Mouse (Mus musculus) embryonic facial prominence, embryonic 14.5 days (tissue): Measurements from ENCODE around the gene Gm20388. TPM values are rescaled to one million over a fixed set of nuclear protein-coding genes. Genes with fewer than 3 reads are reported as not detected.
A peak's percentile ranks its signal among the peaks of the same experiment; 100 is the strongest.

ENCODE experiments used
- ATAC-seq: fragments of 200-750 bp; cut with Nextera tagmentation; 2 replicates; pipeline ENCODE4 v1.8.0; 2017; ENCODE audit warnings: low read depth, moderate number of reproducible peaks, moderate TSS enrichment
- DNase-seq: peaks from one replicate; pipeline ENCODE4 v3.0.0-alpha.2; 2015; ENCODE audit warnings: low spot score
- H3K27ac ChIP-seq: fragments of 300-500 bp; sonication (generic); replicated peaks from 2 replicates; pipeline ENCODE4 v1.5.1; 2014; ENCODE audit warnings: low read depth, mild to moderate bottlenecking, low read length, moderate library complexity
- H3K27me3 ChIP-seq: fragments of 300-500 bp; sonication (generic); replicated peaks from 2 replicates; pipeline ENCODE4 v1.6.1; 2014; ENCODE audit warnings: low read length; ENCODE audit not compliant: control insufficient read depth, insufficient read depth
- H3K36me3 ChIP-seq: fragments of 300-500 bp; sonication (generic); 2 replicates; pipeline ENCODE4 v1.6.1; 2014; ENCODE audit warnings: low read length, mixed read lengths; ENCODE audit not compliant: control insufficient read depth, insufficient read depth
- H3K4me1 ChIP-seq: fragments of 300-500 bp; sonication (generic); 2 replicates; pipeline ENCODE4 v1.6.1; 2014; ENCODE audit warnings: antibody characterized with exemption, low read length; ENCODE audit not compliant: control insufficient read depth, insufficient read depth
- H3K4me2 ChIP-seq: fragments of 300-500 bp; sonication (generic); 2 replicates; pipeline ENCODE4 v1.6.1; 2014; ENCODE audit warnings: low read depth, mild to moderate bottlenecking, low read length, moderate library complexity, mixed read lengths
- H3K4me3 ChIP-seq: fragments of 300-500 bp; sonication (generic); 2 replicates; pipeline ENCODE4 v1.5.1; 2014; ENCODE audit warnings: low read depth, mild to moderate bottlenecking, low read length
- H3K9ac ChIP-seq: fragments of 300-500 bp; sonication (generic); 2 replicates; pipeline ENCODE4 v1.6.1; 2014; ENCODE audit warnings: low read depth, mild to moderate bottlenecking, low read length, moderate library complexity, mixed read lengths
- H3K9me3 ChIP-seq: fragments of 300-500 bp; sonication (generic); 2 replicates; pipeline ENCODE4 v1.6.1; 2016; ENCODE audit warnings: low read length; ENCODE audit not compliant: control insufficient read depth
- WGBS: fragments of 180-500 bp; shearing (Covaris S2); extraction: QIAGEN DNeasy Blood & Tissue Kit; methylation state at CpG from one replicate; pipeline ENCODE4 v1.1.7; 2014; 5-methylcytosine and 5-hydroxymethylcytosine counted together
- polyA plus RNA-seq: library from polyadenylated mRNA; unstranded; fragments of >200 nt; fragmentation: Nextera tagmentation; extraction: Ambion mirVana; gene quantifications from 2 replicates; pipeline ENCODE4 v1.2.1, GENCODE M21; 2014

Gm20388 gene
- polyA plus RNA-seq, 1 experiment from 2014 or later, result not detected

DNA sequence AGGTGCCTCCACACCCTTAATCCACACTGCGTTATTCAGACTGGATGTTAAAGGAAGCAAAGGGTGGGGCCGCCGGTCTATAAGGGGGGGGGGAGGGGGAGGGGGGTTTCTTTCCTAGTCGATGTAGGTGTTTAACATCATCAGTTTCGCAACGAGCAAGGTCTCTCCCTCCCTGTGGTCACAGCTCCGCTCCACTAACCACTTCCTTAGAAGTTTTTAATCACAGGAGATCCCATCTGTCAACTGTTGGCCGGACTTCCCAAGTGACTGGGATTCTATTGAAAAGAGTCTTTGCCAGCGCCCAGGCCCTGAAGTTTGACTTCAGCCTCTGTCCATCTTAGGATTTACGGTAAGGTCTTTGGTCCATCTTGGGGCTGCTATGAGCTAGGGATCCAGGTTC is 1303.0 kb downstream of the Gm20388 start:
- WGBS, result 45% methylated on average over 9 of the region's 10 CpGs
- Histone ChIP-seq H3K36me3 (no peaks in the 10 kb centered on the region), H3K9ac (no peak overlapping the region), H3K4me3 (no peak overlapping the region), H3K27ac (no peak overlapping the region), H3K4me1 (no peaks in the 10 kb centered on the region), H3K27me3 (no peaks in the 10 kb centered on the region), H3K4me2 (no peak overlapping the region), H3K9me3 (peaks cover 7% of the 10 kb centered on the region; the same call in 1 of the 2 replicates)
- ATAC-seq, result no peak
- DNase-seq, result no peak

GRCm38 (mm10) chr8:121214975-121215374 is 1304.3 kb downstream of the Gm20388 start:
- WGBS, result 74% methylated on average over 10 of the region's 10 CpGs
- Histone ChIP-seq H3K4me3 (no peak overlapping the region), H3K27ac (no peak overlapping the region), H3K4me1 (peaks cover 10% of the 10 kb centered on the region), H3K27me3 (peaks cover 6% of the 10 kb centered on the region; the same call in 1 of the 2 replicates), H3K36me3 (no peaks in the 10 kb centered on the region), H3K9ac (no peak overlapping the region), H3K9me3 (peaks cover 7% of the 10 kb centered on the region; the same call in 1 of the 2 replicates), H3K4me2 (no peak overlapping the region)
- ATAC-seq (no peak), DNase-seq (no peak)

DNA sequence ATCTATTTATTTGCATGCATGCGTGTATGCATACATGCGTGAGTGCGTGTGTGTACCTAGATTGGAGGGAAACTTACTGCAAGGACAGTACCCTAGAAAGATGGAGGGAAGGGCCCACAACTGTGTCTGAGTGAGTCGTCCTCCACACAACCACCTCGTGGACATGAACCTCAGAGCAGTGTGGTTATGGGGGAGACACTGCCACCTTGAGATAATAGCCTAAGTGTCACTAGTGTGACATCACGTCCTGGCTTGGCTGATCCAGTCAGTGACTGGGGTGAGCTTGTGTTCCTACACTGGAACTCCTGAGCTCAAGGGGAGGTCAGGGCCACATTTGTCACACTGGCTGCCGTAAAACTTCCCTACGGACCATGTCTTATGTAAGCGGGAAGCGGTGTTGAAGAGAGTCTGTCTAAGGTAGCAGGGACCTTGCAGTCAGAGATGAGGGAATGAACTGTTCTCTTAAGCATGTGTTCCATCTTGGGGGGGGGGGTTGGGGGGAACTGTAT is 1305.9 kb downstream of the Gm20388 start:
- Histone ChIP-seq H3K4me2 (no peak overlapping the region), H3K27ac (no peak overlapping the region), H3K4me1 (peaks cover 13% of the 10 kb centered on the region), H3K9ac (no peak overlapping the region), H3K27me3 (peaks cover 6% of the 10 kb centered on the region; the same call in 1 of the 2 replicates), H3K9me3 (peaks cover 7% of the 10 kb centered on the region; the same call in 1 of the 2 replicates), H3K4me3 (no peak overlapping the region), H3K36me3 (no peaks in the 10 kb centered on the region)
- ATAC-seq, result no peak
- no peak for DNase-seq
- 90% methylated on average over 10 of the region's 10 CpGs for WGBS

GRCm38 (mm10) chr8:121218486-121218885 is 1307.8 kb downstream of the Gm20388 start:
- Histone ChIP-seq H3K27me3 (peaks cover 9% of the 10 kb centered on the region; the same call in 1 of the 2 replicates), H3K27ac (no peak overlapping the region), H3K4me3 (no peak overlapping the region), H3K36me3 (no peaks in the 10 kb centered on the region), H3K4me2 (no peak overlapping the region), H3K9ac (no peak overlapping the region), H3K4me1 (peaks cover 18% of the 10 kb centered on the region), H3K9me3 (peaks cover 7% of the 10 kb centered on the region; the same call in 1 of the 2 replicates)
- ATAC-seq (no peak), DNase-seq (no peak)
- WGBS, result 87% methylated on average over 3 of the region's 3 CpGs

DNA sequence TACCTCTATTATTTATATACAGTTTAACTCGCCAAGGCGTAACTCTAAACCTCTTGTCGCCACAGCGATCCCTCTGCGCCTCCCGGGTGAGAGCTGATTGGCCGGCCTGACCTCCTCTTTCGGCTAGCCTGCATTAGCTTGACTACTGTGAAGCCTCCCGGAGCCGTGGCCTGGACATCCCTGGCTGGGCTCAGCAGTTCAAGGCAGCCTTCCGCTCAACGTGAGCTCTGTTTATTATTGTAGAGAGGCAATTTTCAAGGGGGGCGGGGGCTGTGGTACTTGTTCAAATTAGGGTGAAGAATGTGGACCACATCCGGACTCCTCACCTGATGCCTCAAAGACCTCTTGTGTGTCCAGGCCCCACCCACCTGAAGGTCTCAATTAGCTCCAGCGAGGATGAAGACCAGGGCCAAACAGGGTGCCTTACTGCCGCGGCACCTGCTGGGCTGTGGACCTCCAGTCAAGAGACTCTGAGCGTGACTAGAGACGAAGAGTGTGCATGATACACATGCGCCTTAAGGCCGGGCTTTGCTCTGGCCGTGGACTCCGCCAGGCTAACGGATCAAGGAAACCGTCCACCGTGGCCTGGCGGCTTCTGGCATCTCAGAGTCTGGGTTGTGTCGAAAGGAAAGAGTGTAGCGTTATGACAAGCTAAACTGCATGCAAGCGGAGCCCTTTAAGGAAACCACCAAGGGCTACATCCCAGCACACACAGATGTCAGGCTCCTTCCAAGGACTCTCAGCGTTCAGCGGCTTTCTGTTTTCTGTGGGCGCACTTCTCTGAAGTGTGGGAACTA is 1309.7 kb downstream of the Gm20388 start:
- peaks cover 12% of the 10 kb centered on the region; the same call in 1 of the 2 replicates for H3K27me3 ChIP-seq
- no peak overlapping the region for H3K9ac ChIP-seq
- H3K27ac ChIP-seq, result no peak overlapping the region
- H3K4me2 ChIP-seq, result peak overlapping the region; percentile 17; the same call in 1 of the 2 replicates
- ATAC-seq (peak; percentile 61), DNase-seq (peak; percentile 62)
- no peak overlapping the region for H3K4me3 ChIP-seq
- H3K4me1 ChIP-seq, result peaks cover 18% of the 10 kb centered on the region
- 18% methylated on average over 33 of the region's 33 CpGs for WGBS
- no peaks in the 10 kb centered on the region for H3K9me3 ChIP-seq
- no peaks in the 10 kb centered on the region for H3K36me3 ChIP-seq

DNA sequence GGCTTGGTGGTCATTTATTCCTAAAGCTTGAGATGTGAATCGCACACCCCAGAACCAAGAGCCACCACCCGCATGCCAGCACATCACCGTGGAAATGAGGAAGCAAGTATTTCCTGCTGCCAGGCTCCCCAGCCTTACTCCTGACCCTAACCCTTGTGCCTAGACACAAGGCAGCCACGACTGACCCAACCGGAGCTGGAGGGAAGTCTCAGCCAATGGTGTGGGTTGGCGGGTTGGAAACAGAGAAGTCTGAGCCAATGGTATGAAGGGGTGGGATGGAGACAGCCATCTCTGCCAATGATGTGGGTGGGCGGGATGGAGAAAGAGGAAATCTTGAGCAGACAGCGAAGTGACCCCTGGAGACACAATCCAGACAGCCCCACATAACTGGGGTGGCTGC is 1314.1 kb downstream of the Gm20388 start:
- H3K9ac ChIP-seq, result no peak overlapping the region
- no peaks in the 10 kb centered on the region for H3K36me3 ChIP-seq
- DNase-seq, result no peak
- H3K4me1 ChIP-seq, result peaks cover 17% of the 10 kb centered on the region
- H3K9me3 ChIP-seq, result no peaks in the 10 kb centered on the region
- peaks cover 24% of the 10 kb centered on the region; the same call in 1 of the 2 replicates for H3K27me3 ChIP-seq
- WGBS, result 72% methylated on average over 8 of the region's 8 CpGs
- H3K4me2 ChIP-seq, result no peak overlapping the region
- ATAC-seq, result no peak
- no peak overlapping the region for H3K27ac ChIP-seq
- H3K4me3 ChIP-seq, result no peak overlapping the region

DNA sequence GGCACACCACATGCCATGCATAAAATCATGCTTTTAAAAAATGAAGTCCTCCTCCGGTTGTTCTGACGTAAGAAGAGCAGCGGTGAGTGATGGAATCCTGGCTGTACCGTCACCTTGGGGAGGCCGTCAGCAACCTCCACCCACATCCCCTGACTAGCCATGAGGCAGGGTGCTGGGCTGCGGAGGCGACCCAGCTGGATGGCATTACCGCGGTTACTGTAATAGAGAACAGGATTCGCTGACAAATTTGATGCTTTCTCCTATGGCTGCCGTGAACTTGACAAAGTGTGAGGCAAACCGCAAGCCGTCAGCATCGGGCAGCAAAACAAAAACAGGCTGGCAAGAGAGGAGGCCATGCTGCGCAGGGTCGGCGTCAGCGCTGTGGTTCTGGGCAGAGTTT is 1317.1 kb downstream of the Gm20388 start:
- DNase-seq (peak; percentile 68), ATAC-seq (peak; percentile 53)
- Histone ChIP-seq H3K27me3 (peaks cover 21% of the 10 kb centered on the region; the same call in 1 of the 2 replicates), H3K9ac (no peak overlapping the region), H3K9me3 (no peaks in the 10 kb centered on the region), H3K27ac (no peak overlapping the region), H3K4me3 (no peak overlapping the region), H3K4me2 (peak overlapping the region; percentile 10), H3K4me1 (peaks cover 13% of the 10 kb centered on the region), H3K36me3 (no peaks in the 10 kb centered on the region)
- WGBS, result 49% methylated on average over 18 of the region's 18 CpGs

DNA sequence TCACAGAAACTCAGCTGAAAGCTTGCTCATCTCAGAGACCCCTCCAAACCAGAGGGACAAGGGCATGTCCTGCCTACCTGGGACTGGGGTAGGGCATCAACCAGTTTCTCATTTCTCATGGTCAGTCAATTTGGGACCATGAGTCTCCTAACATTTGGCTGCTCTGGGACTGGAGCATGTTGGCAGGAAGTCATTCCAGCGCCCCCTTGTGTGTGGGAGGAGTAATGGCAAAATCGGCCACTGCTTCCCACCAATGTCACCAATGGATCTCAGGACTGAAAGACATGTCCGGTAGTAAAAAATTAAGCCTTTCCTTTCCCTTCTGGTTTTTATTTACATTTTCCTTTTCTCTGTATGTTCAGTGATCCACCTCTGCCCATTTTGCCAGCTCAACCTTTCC is 1318.3 kb downstream of the Gm20388 start:
- Histone ChIP-seq H3K27ac (no peak overlapping the region), H3K4me3 (no peak overlapping the region), H3K36me3 (no peaks in the 10 kb centered on the region), H3K27me3 (peaks cover 20% of the 10 kb centered on the region; the same call in 1 of the 2 replicates), H3K9me3 (no peaks in the 10 kb centered on the region), H3K4me1 (peaks cover 9% of the 10 kb centered on the region; the same call in 1 of the 2 replicates), H3K9ac (no peak overlapping the region), H3K4me2 (no peak overlapping the region)
- DNase-seq, result no peak
- ATAC-seq, result no peak
- 63% methylated on average over 3 of the region's 3 CpGs for WGBS
